Mouse (Mus musculus) ovary, postnatal 14 days (tissue): ENCODE results near the gene Ost4.

Source experiments
- DNase-seq: peaks from one replicate; pipeline ENCODE4 v3.0.0; 2022; ENCODE audit warnings: low spot score

Ost4 gene

GRCm38 (mm10) chr5:30923119-30923518, 15.5 kb upstream of the Ost4 start:
- no peak for DNase-seq

GRCm38 (mm10) chr5:30922581-30923041, 15.0 kb upstream of the Ost4 start:
- no peak for DNase-seq

GRCm38 (mm10) chr5:30921256-30922033, 13.9 kb upstream of the Ost4 start, which contains the start of gene Khk:
Gene Khk (plus strand): TSS chr5:30921431.
- peak; percentile 88 for DNase-seq

GRCm38 (mm10) chr5:30920621-30921020, 13.0 kb upstream of the Ost4 start:
- DNase-seq: no peak

- DNase-seq: no peak
Observed at GRCm38 (mm10) chr5:30919831-30920614, 12.4 kb upstream of the Ost4 start.

GRCm38 (mm10) chr5:30918691-30919090, 11.1 kb upstream of the Ost4 start:
- no peak for DNase-seq

GRCm38 (mm10) chr5:30917891-30918670, 10.5 kb upstream of the Ost4 start:
- DNase-seq: no peak

GRCm38 (mm10) chr5:30917348-30917747, 9.8 kb upstream of the Ost4 start:
- no peak for DNase-seq

GRCm38 (mm10) chr5:30916841-30917240, 9.3 kb upstream of the Ost4 start:
- DNase-seq: no peak

- DNase-seq: peak; percentile 69
Observed at GRCm38 (mm10) chr5:30915974-30916433, 8.4 kb upstream of the Ost4 start.

GRCm38 (mm10) chr5:30915456-30915855, 7.9 kb upstream of the Ost4 start:
- no peak for DNase-seq

GRCm38 (mm10) chr5:30914849-30915248, 7.3 kb upstream of the Ost4 start:
- no peak for DNase-seq

GRCm38 (mm10) chr5:30914101-30914635, 6.6 kb upstream of the Ost4 start:
- DNase-seq: no peak

GRCm38 (mm10) chr5:30913060-30913841, 5.7 kb upstream of the Ost4 start, which contains the start of gene Emilin1:
Gene Emilin1 (plus strand): TSS chr5:30913402.
- DNase-seq: peak; percentile 49

GRCm38 (mm10) chr5:30912156-30912555, 4.6 kb upstream of the Ost4 start:
- DNase-seq: no peak

- no peak for DNase-seq
Observed at GRCm38 (mm10) chr5:30910481-30910880, 2.9 kb upstream of the Ost4 start.

- no peak for DNase-seq
Observed at GRCm38 (mm10) chr5:30909863-30910262, 2.3 kb upstream of the Ost4 start.

GRCm38 (mm10) chr5:30909300-30909659, 1.7 kb upstream of the Ost4 start:
- DNase-seq: no peak

- peak; percentile 43 for DNase-seq
Observed at GRCm38 (mm10) chr5:30908426-30909299, 1.1 kb upstream of the Ost4 start.

- DNase-seq: no peak
Observed at GRCm38 (mm10) chr5:30901860-30902259, 5.7 kb downstream of the Ost4 start.
